ENCODE assay signal across 8 mouse cellular contexts in genomic region chr6:120971797-120972590, GRCm38 (mm10). TPM values are rescaled to one million over a fixed set of nuclear protein-coding genes. Genes with fewer than 3 reads are reported as not detected.
DNase-seq lines count a peak whose midpoint lies in the region; ATAC-seq lines count a peak whose summit lies in the region.

No protein-coding gene starts in this region.

- peak; percentile 86 for DNase-seq in adipocyte (ENCODE audit: low spot score)
- peak; percentile 55 for DNase-seq in gastrocnemius, postnatal 25 days
- DNase-seq in left cerebral cortex, adult 8-10 months (ENCODE audit: low spot score in 2 of 2): peak; percentile 65 to 80
- peak; percentile 73 for DNase-seq in right cerebral cortex, postnatal 14 days
- DNase-seq in urinary bladder, postnatal 25 days (ENCODE audit: low spot score): peak; percentile 82

- peak; percentile 99 for ATAC-seq in common myeloid progenitor, adult 5-6 weeks (replicated peaks; ENCODE audit: low read depth, poor library complexity, severe bottlenecking)
- ATAC-seq in inflammation-experienced regulatory T-cells, adult 6 months: peak; percentile 93
- peak; percentile 98 for ATAC-seq in megakaryocyte progenitor cell, adult 5-6 weeks (replicated peaks; ENCODE audit: poor library complexity)

RNA-seq across cellular contexts. Expression of gene Bid, which starts 55.3 kb away (rescaled TPM):
- total RNA-seq in common myeloid progenitor, adult 5-6 weeks (2017): 28.1 and 29.7 TPM in 2 replicates
- total RNA-seq in gastrocnemius, postnatal 25 days (2021): under 1 TPM; 0.48 to 0.87 TPM
- 10 to 100 TPM; 42.6 to 56.8 (median 45.7) TPM for polyA plus RNA-seq in inflammation-experienced regulatory T-cells, adult 6 months (2017; shearing (Covaris generic))
- total RNA-seq in left cerebral cortex, adult 8-10 months (2022): 10 to 100 TPM in 3 of 4 experiments, 1 to 10 TPM in 1; 9.8 to 14.0 (median 11.5) TPM
- total RNA-seq in megakaryocyte progenitor cell, adult 5-6 weeks (2015): 89.7 and 91.0 TPM in 2 replicates
- total RNA-seq in megakaryocyte progenitor cell, adult 5-6 weeks (2017): 51.7 and 55.4 TPM in 2 replicates

Comparison
In these comparisons a context has a peak if more than half of its experiments do, and no peak if none do; other contexts are left out.
1. Peak in every context shown above with its lines: DNase-seq and ATAC-seq.
2. RNA of gene Bid, which starts 55.3 kb away (total RNA-seq): 51.7 to 91.0 TPM in megakaryocyte progenitor cell, adult 5-6 weeks, 28.1 to 29.7 TPM in common myeloid progenitor, adult 5-6 weeks and 9.8 to 14.0 TPM in left cerebral cortex, adult 8-10 months; 0.48 to 0.87 TPM in gastrocnemius, postnatal 25 days; every median in the first group is over 4 times any median in the second.